In the genomic region with DNA sequence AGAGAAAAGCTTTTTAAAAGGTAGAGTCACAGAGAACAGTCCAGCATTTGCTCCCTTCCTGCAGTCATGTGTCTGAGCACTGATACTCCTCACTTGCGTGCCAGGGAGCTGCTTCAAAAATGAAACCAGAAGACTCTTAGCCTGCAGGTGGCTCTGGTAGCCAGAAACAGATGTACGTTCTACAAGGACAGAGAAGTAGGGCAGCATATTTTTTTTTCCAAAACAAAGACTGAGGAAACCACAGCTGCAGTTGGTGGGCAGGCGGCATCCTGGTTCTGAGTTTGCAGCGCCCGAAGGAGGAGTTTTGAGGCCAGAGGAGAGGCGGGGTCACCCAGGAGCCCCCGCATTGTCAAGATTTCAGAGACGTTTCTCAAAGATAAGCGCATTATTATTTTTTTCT, we compare ENCODE assay signal across 8 mouse cellular contexts. TPM values are rescaled to one million over a fixed set of nuclear protein-coding genes. Genes with fewer than 3 reads are reported as not detected.
A peak's percentile ranks its signal among the peaks of the same experiment; 100 is the strongest.
DNase-seq lines count a peak whose midpoint lies in the region; ATAC-seq and TF ChIP-seq lines count a peak whose summit lies in the region.

No protein-coding gene starts in this region.

- 0 out of 2 replicates have a peak overlapping the region, but pooled peaks have one; percentile 5 for H3K9ac ChIP-seq in lung, embryonic 15.5 days

- DNase-seq in layer of hippocampus, adult 2 months (ENCODE audit: low spot score in 2 of 2) = peak; percentile 38 to 55
- no peak for DNase-seq in layer of hippocampus, postnatal 36 days
- DNase-seq in heart, embryonic 10.5 days (ENCODE audit: low spot score) = peak; percentile 73
- peak; percentile 67 for DNase-seq in kidney, postnatal 14 days
- DNase-seq in spleen, postnatal 36 days (ENCODE audit: low spot score in 2 of 2) = peak; percentile 87
- no peak for DNase-seq in cerebellum, adult 9-11 months

- peak overlapping the region; percentile 40 for H3K4me2 ChIP-seq in lung, embryonic 15.5 days

- H3K36me3 ChIP-seq in heart, embryonic 10.5 days = no peaks in the 10 kb centered on the region
- H3K36me3 ChIP-seq in lung, embryonic 15.5 days = no peaks in the 10 kb centered on the region

- no peak for TF ChIP-seq POLR2A in bone marrow macrophage, adult 2 months (IDR thresholded peaks at IDR 0.05; ENCODE audit: borderline replicate concordance, low read depth, low read length)

- ATAC-seq in lung, embryonic 15.5 days (ENCODE audit: borderline replicate concordance, extremely low read depth, low FRiP score, low TSS enrichment) = peak; percentile 64; the same call in 1 of the 2 replicates

- H3K4me1 ChIP-seq in bone marrow macrophage, adult 2 months (ENCODE audit: control insufficient read depth, insufficient read depth, low read length) = peaks cover 42% of the 10 kb centered on the region
- H3K4me1 ChIP-seq in heart, embryonic 10.5 days = peaks cover 14% of the 10 kb centered on the region
- no peaks in the 10 kb centered on the region for H3K4me1 ChIP-seq in lung, embryonic 15.5 days

- H3K27me3 ChIP-seq in heart, embryonic 10.5 days (ENCODE audit: insufficient read depth, poor library complexity, severe bottlenecking) = no peaks in the 10 kb centered on the region
- H3K27me3 ChIP-seq in lung, embryonic 15.5 days = no peaks in the 10 kb centered on the region

- TF ChIP-seq CTCF in layer of hippocampus, adult 2 months (conservative IDR thresholded peaks at IDR 0.05) = peak; percentile 50
- no peak for TF ChIP-seq CTCF in bone marrow macrophage, adult 2 months (IDR thresholded peaks at IDR 0.05; ENCODE audit: low read depth, low read length)

- peak overlapping the region; percentile 46 for H3K27ac ChIP-seq in layer of hippocampus, adult 2 months
- peak overlapping the region; percentile 68 for H3K27ac ChIP-seq in bone marrow macrophage, adult 2 months (ENCODE audit: insufficient read depth, low read depth, low read length)
- no peak overlapping the region for H3K27ac ChIP-seq in heart, embryonic 10.5 days
- no peak overlapping the region for H3K27ac ChIP-seq in lung, embryonic 15.5 days

- H3K9me3 ChIP-seq in heart, embryonic 10.5 days = no peaks in the 10 kb centered on the region
- no peaks in the 10 kb centered on the region for H3K9me3 ChIP-seq in lung, embryonic 15.5 days

- H3K4me3 ChIP-seq in layer of hippocampus, adult 2 months = no peak overlapping the region
- H3K4me3 ChIP-seq in bone marrow macrophage, adult 2 months (ENCODE audit: insufficient read depth, low read length) = no peak overlapping the region
- H3K4me3 ChIP-seq in heart, embryonic 10.5 days = no peak overlapping the region
- H3K4me3 ChIP-seq in lung, embryonic 15.5 days = peak overlapping the region; percentile 3; the same call in 1 of the 2 replicates

- WGBS in heart, embryonic 10.5 days = 50% methylated on average over 9 of the region's 9 CpGs
- 26% methylated on average over 9 of the region's 9 CpGs for WGBS in lung, embryonic 15.5 days

RNA-seq across cellular contexts. Expression of gene Rcbtb2, which starts 5.9 kb away (rescaled TPM):
- total RNA-seq in layer of hippocampus, adult 2 months (2021) = 10 to 100 TPM; 29.0 to 34.8 TPM
- 10 to 100 TPM; 23.9 to 32.3 TPM for total RNA-seq in layer of hippocampus, postnatal 36 days (2021)
- 371 and 386 TPM in 2 replicates for polyA plus RNA-seq in bone marrow macrophage, adult 2 months (2012; ENCODE audit: insufficient read depth, insufficient read length, missing spikeins)
- polyA plus RNA-seq in heart, embryonic 10.5 days (2016; fragmentation: Nextera tagmentation; extraction: Ambion mirVana) = 81.2 and 99.9 TPM in 2 replicates
- polyA plus RNA-seq in lung, embryonic 15.5 days (2015; fragmentation: Nextera tagmentation; extraction: Ambion mirVana) = 110 and 121 TPM in 2 replicates

Comparison
In these comparisons a context has a peak if more than half of its experiments do, and no peak if none do; other contexts are left out.
1. DNase-seq: peak in layer of hippocampus, adult 2 months (2 of 2), heart, embryonic 10.5 days (single experiment), kidney, postnatal 14 days (single experiment) and spleen, postnatal 36 days (2 of 2); none in layer of hippocampus, postnatal 36 days (0 of 2) and cerebellum, adult 9-11 months (single experiment).
2. H3K27ac ChIP-seq: peak in layer of hippocampus, adult 2 months (single experiment) and bone marrow macrophage, adult 2 months (single experiment); none in heart, embryonic 10.5 days (single experiment) and lung, embryonic 15.5 days (single experiment).